Mouse (Mus musculus): ENCODE data around the gene Trpc4ap. TPM values are rescaled to one million over a fixed set of nuclear protein-coding genes. Genes with fewer than 3 reads are reported as not detected.

Gene Trpc4ap
- total RNA-seq, 1 experiment from 2014 or later, result 163 TPM

DNA sequence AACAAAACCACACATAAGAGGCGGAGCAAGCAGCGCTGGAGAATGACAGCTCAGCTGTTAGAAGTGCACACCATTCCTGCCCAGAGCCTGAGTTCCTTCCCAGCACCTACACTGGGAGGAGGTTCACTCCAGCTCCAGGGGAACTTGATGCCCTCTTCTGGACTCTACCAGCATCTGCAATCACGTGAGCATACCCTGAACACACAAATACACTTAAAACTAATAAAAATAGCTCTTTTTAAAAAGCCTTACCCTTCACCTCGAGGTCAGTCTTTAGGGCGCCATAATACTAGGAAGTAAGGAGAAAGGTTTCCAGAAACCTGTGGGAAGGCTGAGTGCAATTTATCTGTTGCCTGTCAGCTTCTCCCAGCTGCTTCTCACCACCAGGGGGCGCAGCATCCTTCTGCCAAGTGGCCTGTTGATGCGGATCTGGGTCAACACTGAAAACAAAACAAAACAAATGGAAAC lies 3.9 kb upstream of the Trpc4ap start:
- peak; percentile 62 for ATAC-seq (ENCODE audit: extremely low read depth, insufficient number of reproducible peaks, low FRiP score, poor library complexity, severe bottlenecking)

DNA sequence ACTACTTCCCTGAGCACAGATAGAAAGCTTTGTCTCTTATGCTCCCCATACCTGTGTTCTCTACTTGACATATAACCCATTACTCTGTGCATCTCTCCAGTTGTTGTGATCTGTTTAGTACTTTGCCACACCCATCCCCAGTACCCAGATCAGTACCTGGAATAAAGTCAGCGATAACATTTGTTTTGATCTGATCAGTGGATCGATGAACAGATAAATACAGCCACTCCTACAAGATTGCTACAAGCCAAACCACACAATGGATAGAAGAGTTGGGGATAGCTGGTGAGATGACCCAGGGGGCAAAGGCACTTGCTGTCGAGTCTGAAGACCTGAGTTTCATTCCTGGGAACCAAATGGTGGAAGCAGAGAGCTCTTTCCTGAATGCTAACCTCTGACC lies 3.1 kb upstream of the Trpc4ap start:
- no peak for ATAC-seq (ENCODE audit: extremely low read depth, insufficient number of reproducible peaks, low FRiP score, poor library complexity, severe bottlenecking)

DNA sequence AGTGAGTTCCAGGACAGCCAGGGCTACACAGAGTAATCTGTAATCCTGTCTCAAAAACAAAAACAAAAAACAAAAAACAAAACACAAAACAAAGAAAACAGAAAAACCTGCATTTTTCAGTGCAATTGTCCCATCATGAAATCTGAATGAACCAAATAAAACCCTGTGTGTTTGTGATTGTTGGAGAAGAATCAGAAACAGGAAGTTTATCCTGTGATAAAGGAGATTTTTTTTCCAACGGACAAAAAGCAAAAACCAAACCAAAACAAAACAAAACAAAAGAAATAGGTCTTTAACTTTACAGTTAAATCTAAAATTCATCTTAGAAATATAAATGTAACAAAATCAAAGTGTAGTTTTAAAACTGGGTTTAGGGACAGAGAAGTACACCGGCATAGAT lies 2.4 kb upstream of the Trpc4ap start:
- no peak for ATAC-seq (ENCODE audit: extremely low read depth, insufficient number of reproducible peaks, low FRiP score, poor library complexity, severe bottlenecking)

DNA sequence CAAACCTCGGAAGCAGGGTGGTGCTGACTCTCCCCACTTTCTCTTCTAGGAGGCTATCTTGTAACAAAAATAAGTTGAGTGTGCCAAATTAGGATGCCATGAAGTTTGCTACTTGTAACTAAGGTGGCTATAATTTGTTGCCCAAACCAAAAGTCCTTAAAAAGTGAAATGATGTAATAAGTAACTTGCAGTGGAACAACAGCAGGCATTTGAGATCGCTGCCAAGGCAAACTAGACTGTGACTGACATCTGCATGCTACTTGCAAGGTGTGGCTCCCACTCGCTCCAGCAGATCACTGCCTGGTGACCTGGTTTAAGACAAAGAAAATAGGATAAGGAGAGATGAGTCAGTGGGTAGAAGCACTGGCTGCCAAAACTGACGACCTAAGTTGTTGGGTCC lies 952 bp upstream of the Trpc4ap start:
- no peak for ATAC-seq (ENCODE audit: extremely low read depth, insufficient number of reproducible peaks, low FRiP score, poor library complexity, severe bottlenecking)

DNA sequence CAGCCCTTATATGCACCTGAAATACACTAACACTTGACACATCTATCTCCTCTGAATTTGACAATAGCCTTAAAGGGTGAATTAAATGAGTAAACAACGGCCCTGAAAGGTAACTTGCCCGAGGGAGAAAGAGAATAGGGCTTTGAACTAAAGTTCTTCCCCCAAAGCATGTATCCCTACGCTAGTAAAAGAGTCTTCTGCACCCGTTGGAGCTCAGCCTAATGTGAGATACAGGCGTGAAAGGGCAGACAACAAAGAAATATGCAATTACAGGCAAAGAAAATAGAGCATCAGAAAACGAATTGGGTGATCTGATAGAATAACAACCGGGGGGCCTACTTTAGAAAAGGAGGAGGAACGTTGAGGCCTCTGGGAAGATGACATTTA lies 855 bp downstream of the Trpc4ap start:
- no peak for ATAC-seq (ENCODE audit: extremely low read depth, insufficient number of reproducible peaks, low FRiP score, poor library complexity, severe bottlenecking)

DNA sequence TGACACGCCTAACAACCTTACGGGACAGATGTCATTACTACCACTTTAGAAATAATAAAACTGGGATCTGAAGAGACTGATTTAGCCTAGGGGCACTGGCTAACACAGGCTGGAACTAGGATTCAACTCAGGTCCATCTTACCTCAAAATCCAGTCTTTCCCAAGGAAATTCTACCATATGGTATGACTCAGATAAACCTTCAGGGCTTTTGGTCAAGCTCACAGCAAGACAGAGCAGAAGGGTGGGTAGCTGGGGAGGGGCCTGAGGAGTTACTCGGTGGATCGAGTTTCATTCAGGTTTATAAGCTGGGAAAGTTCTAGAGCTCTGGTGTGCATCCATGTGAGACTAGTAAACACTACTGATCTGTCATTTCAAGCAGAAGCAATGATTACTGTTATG lies 3.0 kb downstream of the Trpc4ap start:
- ATAC-seq (ENCODE audit: extremely low read depth, insufficient number of reproducible peaks, low FRiP score, poor library complexity, severe bottlenecking), result no peak

DNA sequence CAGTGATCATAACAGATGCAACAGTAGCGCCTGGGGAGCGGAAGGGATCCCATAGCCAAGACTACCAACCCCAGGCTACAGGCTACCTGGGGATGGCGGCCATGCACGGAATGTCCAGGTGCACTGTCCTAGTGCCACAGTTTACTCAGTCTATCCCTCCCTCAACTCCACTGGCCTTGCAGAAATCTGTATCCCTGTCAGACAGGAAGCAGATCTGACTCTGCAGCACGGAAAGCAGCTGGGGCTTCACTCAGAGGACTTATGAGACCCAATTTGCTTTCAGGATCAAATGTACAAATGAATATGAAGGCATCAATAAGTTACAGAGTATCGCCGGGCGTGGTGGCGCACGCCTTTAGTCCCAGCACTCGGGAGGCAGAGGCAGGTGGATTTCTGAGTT lies 4.4 kb downstream of the Trpc4ap start:
- ATAC-seq (ENCODE audit: extremely low read depth, insufficient number of reproducible peaks, low FRiP score, poor library complexity, severe bottlenecking), result no peak

DNA sequence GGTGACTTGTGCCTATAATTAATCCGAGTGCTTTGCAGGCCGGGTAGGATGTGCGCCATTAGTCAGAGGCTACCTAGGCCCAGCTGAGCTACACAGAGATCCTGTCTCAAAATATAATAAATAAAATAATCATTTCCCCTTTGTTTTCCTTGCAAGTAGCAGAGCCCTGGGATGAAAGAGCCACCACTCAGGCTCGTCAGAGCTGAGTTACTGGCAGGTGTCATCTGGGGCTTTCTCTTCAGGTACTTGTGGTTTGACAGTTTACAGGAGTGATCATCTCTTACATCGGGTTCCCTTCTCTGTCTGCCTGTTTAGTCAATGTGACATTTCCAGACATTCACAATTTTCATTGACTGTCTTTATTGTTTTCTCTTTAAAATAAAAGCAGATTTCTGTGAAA lies 5.6 kb downstream of the Trpc4ap start:
- no peak for ATAC-seq (ENCODE audit: extremely low read depth, insufficient number of reproducible peaks, low FRiP score, poor library complexity, severe bottlenecking)

DNA sequence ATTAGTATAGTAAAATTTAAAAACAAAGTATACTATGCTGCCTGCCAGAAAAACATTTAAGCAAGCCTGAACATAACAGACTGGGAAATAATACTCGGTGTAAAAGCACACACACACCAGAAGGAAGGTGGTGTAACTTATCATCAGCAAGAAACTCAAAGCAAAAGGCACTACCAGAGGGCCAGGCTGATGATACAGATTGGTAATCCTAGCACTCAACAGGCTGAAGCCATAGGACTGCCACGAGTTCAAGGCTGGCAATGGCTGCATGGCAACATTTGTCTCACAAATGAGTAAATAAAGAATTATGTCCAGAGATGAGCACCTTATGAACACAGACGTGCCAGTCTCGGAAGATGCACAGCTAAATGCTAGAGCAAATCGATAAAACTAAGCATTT lies 8.4 kb downstream of the Trpc4ap start:
- no peak for ATAC-seq (ENCODE audit: extremely low read depth, insufficient number of reproducible peaks, low FRiP score, poor library complexity, severe bottlenecking)

DNA sequence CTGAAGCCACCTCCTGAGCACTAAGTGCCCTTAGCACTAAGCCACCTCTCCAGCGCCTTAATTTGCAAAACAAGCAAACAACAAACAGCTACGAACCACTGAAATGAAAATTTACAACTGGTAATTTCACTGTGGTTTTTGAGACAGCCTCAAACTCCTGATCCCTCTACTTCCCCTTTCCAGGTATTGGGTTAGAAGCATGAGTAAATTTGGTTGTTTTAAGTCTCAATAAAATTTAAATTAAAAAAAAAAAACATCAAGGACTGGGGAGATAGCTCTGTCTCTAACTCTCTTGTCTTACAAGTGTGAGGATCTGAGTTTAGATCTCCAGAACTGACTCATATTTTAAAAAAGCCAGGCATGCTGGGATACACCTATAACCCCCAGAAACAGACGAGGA lies 9.0 kb downstream of the Trpc4ap start:
- no peak for ATAC-seq (ENCODE audit: extremely low read depth, insufficient number of reproducible peaks, low FRiP score, poor library complexity, severe bottlenecking)

DNA sequence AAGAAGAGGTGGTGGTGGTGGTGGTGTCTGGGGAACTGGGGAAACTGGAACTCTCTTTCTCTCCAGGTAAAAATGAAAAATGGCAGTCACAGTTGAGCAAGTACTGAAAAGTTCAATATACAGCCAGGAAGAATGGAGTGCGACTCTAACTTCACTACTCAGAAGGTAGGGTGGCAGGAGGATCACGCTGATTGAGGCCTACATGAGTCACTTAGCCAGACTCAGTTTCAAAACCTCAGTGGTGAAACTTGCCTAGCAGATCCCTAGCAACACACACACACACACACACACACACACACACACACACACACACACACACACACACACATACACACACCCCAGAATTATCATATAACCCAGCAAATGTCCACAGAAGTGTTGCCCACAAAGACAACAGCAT lies 10.3 kb downstream of the Trpc4ap start:
- no peak for ATAC-seq (ENCODE audit: extremely low read depth, insufficient number of reproducible peaks, low FRiP score, poor library complexity, severe bottlenecking)

DNA sequence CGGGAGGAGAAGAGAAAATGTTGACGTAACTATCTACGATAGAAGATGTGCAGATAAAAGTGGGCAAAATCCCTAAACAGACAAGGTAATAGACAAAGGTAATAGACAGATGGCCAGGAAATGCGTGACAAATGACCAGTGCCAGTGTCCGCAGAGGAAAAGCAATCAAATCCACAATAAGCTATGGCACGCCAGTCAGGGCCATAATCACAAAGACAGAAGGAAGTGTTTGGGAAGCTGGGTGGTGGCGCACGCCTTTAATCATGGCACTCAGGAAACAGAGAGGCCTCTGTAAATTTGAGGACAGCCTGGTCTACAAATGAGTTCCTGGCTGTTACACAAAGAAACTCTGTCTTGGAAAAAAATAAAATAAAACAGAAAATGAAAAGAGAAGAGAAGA lies 11.0 kb downstream of the Trpc4ap start:
- no peak for ATAC-seq (ENCODE audit: extremely low read depth, insufficient number of reproducible peaks, low FRiP score, poor library complexity, severe bottlenecking)

DNA sequence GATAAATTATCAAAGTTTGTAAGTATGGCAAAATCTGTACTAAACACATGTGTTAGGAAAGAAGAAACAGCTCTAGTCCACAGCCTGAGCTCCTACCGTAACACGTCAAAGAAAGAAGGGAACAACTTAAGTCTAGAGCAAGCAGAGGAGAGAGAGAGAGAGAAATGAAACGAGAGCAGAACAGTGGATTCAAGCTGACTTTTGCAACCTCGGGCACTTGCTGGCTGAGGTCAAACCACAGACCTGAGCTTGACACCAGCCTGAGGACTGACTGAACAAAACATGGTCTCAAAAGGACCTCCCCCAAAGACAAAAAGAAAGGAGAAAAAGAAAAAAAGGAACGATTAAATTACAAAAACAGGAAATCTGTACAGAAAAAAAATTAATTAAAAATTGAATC lies 11.6 kb downstream of the Trpc4ap start:
- ATAC-seq (ENCODE audit: extremely low read depth, insufficient number of reproducible peaks, low FRiP score, poor library complexity, severe bottlenecking), result no peak

DNA sequence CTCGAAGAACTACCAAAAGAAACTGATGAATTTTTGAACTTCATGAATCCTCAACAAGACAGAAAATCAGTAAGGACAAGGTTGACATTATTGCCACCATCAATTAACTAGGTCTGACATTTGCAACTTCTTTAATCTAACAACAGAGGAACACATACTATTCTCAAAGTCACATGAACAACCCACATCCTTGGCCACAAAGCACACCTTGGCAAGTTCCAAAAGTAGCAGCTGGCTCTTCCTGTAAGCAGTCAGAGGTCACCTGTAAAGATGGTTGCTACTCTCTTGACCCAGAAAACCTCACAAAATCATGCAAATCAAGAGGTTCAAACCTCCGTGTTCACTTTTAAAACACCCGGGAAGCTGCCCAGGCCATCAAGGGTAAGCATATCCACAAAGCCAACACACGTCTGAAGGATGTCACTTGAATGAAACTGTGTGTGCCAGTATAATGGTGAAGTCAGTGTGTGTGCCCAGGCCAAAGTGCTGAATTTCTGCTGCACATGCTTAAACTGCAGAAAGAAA lies 12.5 kb downstream of the Trpc4ap start:
- peak; percentile 48; the same call in 1 of the 2 replicates for ATAC-seq (ENCODE audit: extremely low read depth, insufficient number of reproducible peaks, low FRiP score, poor library complexity, severe bottlenecking)

DNA sequence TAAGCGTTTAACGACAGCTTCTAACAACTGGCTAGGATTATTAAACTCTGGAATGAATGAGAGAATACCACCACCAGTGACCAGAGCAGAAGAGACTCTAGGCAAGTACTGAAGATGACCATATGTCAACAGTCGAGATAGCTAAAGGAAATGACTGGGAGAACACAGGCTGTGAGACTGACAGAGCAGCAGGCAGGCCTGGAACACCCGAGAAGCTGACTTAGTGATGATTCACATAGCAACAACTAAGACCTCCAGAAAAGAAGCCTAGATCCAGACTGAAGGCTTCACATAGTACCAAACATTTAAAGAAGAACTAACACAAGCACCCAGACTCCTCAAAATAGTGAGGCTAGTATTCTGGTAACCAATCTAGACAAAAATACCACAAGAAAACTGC lies 17.1 kb downstream of the Trpc4ap start:
- ATAC-seq (ENCODE audit: extremely low read depth, insufficient number of reproducible peaks, low FRiP score, poor library complexity, severe bottlenecking), result no peak

DNA sequence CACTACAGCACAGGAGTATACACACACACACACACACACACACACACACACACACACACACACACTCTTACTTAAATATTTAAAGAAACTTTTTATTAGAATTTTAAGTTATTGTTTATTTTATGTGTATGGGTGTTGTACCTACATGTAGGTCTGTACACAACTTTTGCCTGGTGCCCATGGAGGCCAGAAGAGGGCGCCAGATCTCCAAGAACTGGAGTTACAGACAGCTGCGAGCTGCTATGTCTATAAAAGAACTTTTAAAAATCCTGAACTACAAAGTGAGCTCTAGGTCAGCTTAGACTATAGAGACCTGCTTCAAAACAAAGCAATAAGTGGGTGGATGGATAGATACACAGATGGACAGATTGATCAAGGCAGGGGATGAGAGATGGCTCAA lies 18.6 kb downstream of the Trpc4ap start:
- peak; percentile 66; the same call in 1 of the 2 replicates for ATAC-seq (ENCODE audit: extremely low read depth, insufficient number of reproducible peaks, low FRiP score, poor library complexity, severe bottlenecking)

DNA sequence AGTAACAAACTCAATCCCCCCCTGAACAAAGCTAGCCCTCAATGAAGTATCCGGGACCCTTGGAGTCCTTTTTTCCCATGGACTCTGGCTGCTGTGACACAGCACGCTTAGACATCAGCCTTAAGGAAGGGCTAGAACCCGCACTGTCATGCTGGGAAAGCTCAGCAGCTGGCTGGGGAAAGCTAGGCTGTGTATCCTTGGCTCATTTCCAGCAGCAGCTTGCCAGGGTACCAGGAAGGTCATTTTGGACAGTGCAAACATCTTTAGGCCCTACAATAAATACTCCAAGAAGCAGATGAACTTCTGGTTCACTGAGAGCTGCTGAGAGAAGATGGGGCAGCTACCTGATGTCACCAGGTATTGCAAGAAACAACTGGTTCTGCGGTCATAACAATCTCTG lies 20.9 kb downstream of the Trpc4ap start:
- no peak for ATAC-seq (ENCODE audit: extremely low read depth, insufficient number of reproducible peaks, low FRiP score, poor library complexity, severe bottlenecking)

DNA sequence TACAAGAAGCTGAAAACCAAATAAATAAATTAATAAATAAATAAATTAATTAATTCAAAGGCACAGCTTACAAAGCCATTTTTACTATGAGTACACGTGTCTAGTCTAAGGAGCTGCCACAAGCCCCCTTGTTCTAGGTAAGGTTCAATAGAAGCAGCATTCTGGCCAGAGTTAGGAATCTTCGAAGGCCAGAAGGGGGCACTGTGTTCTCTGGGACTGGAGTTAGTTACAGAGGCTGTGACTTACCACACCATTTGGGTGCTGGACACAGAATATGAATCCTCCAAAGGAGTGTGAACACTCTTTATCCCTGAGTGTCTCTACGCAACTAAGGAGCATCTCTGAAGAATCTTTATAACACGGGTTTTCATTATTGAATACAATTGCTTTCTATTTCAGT lies 23.7 kb downstream of the Trpc4ap start:
- no peak for ATAC-seq (ENCODE audit: extremely low read depth, insufficient number of reproducible peaks, low FRiP score, poor library complexity, severe bottlenecking)

DNA sequence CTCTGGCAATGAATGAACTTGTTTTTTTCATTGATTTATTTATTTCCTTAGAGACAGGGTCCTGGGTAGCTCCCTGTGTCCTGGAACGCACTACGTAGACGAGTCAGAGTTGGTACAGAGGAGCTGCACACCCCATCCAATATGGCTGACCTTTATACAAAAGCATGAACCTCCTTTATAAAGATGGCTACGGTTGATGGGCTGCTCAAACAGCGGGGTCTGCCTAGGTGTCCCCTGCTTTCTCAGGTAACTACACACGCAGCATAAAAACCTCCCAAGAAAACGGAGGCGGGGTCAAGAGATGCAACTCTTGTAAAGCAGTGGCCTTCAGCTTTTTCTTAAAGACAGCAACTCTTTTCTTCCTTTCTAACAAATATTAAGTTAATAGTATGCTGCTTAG lies 24.3 kb downstream of the Trpc4ap start:
- no peak for ATAC-seq (ENCODE audit: extremely low read depth, insufficient number of reproducible peaks, low FRiP score, poor library complexity, severe bottlenecking)

DNA sequence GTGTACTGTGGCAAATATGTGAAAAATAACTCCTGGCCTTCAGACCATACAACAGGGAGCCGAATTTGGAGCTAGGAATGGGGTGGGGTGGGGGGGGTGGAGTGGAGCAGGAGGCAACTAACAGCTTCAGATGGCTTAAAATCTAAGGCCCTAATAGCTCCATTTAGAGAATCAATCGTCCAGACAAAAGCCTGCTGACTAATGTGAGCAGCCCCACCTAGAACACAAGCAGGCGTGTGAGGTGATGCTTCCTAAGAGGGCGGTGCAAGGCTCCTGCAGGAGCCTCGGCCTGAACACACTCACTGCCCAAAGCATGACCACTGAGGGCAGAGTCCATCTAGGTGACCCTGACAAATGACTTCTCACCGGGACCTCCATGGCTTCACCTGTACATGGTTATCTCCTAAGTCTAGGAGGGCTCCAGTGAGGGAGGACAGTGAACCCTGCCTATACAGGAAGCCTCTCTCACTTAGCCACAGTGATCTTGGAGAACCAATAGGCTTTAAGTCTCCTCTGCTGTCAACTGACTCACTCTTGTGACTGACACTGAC lies 28.2 kb downstream of the Trpc4ap start:
- no peak for ATAC-seq (ENCODE audit: extremely low read depth, insufficient number of reproducible peaks, low FRiP score, poor library complexity, severe bottlenecking)

DNA sequence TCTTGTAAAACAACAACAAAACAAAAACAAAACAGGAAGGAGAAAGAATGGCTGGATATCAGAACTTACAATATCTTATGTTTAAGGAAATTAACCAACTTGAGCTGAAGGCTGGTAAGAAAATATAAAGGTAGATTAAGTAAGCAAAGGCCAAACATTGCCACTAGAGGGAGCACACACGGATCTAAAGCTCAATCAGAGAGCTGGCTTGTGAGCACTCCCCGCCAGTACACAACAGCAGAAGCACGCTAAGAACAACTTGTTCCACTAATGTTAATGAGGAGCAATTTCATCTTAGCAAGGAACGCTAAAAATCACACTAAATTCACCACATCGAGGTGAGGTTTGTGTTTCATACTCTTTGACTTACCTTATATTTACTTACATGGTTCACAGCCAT lies 29.1 kb downstream of the Trpc4ap start:
- 0 out of 2 replicates have a peak, but pooled peaks have one; percentile 46 for ATAC-seq (ENCODE audit: extremely low read depth, insufficient number of reproducible peaks, low FRiP score, poor library complexity, severe bottlenecking)
